Mouse (Mus musculus) embryonic facial prominence, embryonic 12.5 days (tissue): ENCODE measurements around the gene Zfp62. TPM values are rescaled to one million over a fixed set of nuclear protein-coding genes. Genes with fewer than 3 reads are reported as not detected.
A peak's percentile ranks its signal among the peaks of the same experiment; 100 is the strongest.
"Not testable (repeated sequence)": the region's sequence is repeated elsewhere in the genome, so short reads cannot be mapped to it uniquely, and the experiment has no call there.

Experiments used
- ATAC-seq: fragments of 200-750 bp; cut with Nextera tagmentation; 2 replicates; pipeline ENCODE4 v1.8.0; 2017; ENCODE audit not compliant: insufficient number of reproducible peaks, insufficient read depth, low FRiP score, low TSS enrichment
- H3K27ac ChIP-seq: fragments of 300-500 bp; sonication (generic); 2 replicates; pipeline ENCODE4 v1.5.1; 2016; ENCODE audit warnings: mild to moderate bottlenecking
- H3K27me3 ChIP-seq: fragments of 300-500 bp; sonication (generic); 2 replicates; pipeline ENCODE4 v1.6.1; 2016; ENCODE audit warnings: mild to moderate bottlenecking, moderate library complexity
- H3K36me3 ChIP-seq: fragments of 300-500 bp; sonication (generic); 2 replicates; pipeline ENCODE4 v1.6.1; 2016; ENCODE audit warnings: mild to moderate bottlenecking
- H3K4me1 ChIP-seq: fragments of 300-500 bp; sonication (generic); 2 replicates; pipeline ENCODE4 v1.6.1; 2016
- H3K4me2 ChIP-seq: fragments of 300-500 bp; sonication (generic); replicated peaks from 2 replicates; pipeline ENCODE4 v1.6.1; 2016; ENCODE audit warnings: mild to moderate bottlenecking, moderate library complexity
- H3K4me3 ChIP-seq: fragments of 300-500 bp; sonication (generic); 2 replicates; pipeline ENCODE4 v1.5.1; 2016; ENCODE audit warnings: mild to moderate bottlenecking
- H3K9ac ChIP-seq: fragments of 300-500 bp; sonication (generic); 2 replicates; pipeline ENCODE4 v1.6.1; 2016; ENCODE audit warnings: mild to moderate bottlenecking, moderate library complexity
- H3K9me3 ChIP-seq: fragments of 300-500 bp; sonication (generic); 2 replicates; pipeline ENCODE4 v1.6.1; 2016; ENCODE audit warnings: mild to moderate bottlenecking, moderate library complexity
- WGBS: fragments of 180-500 bp; shearing (Covaris S2); methylation state at CpG from one replicate; pipeline ENCODE4 v1.1.7; 2016; 5-methylcytosine and 5-hydroxymethylcytosine counted together
- polyA plus RNA-seq: library from polyadenylated mRNA; unstranded; fragments of >200 nt; fragmentation: Nextera tagmentation; extraction: Ambion mirVana; gene quantifications from 2 replicates; pipeline ENCODE4 v1.2.1, GENCODE M21; 2016

The Zfp62 gene
- 49.4 and 53.9 TPM in 2 replicates for polyA plus RNA-seq

DNA sequence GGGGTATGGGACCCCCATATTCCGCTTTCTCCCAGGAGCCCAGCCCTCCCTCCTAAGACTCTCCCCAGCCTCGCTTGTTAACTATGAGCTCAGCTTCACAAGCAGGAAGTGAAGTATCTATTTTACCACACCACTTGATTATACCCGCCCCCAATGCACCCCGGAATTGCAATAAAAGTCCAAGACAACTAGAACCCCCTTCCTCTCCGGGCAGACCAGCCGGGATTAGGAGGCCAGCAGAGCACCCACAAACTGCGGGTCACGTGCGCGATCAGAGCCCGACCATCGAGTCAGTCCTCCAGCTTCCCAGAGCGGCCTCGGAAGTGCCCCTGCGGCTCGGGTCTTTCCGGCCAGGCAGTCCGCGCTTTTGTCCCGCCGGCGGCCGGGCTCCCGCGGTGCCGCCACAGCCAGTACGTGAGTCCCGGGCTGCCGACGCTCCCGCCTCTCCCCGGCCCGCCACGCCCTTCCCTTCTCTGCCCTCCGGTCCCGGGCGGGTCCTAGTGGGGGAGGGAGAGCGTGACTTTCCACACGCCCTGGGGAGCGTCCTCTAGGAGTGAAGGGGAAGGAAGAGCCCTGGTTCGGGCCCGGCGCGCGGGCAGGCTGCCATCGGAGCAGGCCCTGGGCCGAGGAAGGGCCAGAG, at the start of gene Zfp62:
Gene Zfp62, plus strand, starts transcription at position 164 of the 640 bp plus-strand sequence.
- Histone ChIP-seq H3K4me3 (peak within 1 kb of the TSS; percentile 92), H3K4me2 (peak within 1 kb of the TSS; percentile 74), H3K4me1 (peaks cover 7% of the 10 kb centered on the region), H3K9me3 (no peaks in the 10 kb centered on the region), H3K27ac (peak within 1 kb of the TSS; percentile 99), H3K9ac (peak within 1 kb of the TSS; percentile 97), H3K36me3 (0 out of 2 replicates have a peak, but pooled peaks cover 4% of the 10 kb centered on the region), H3K27me3 (no peaks in the 10 kb centered on the region)
- peak; percentile 91 for ATAC-seq
- under 1% methylated on average over 43 of the region's 47 CpGs for WGBS

DNA sequence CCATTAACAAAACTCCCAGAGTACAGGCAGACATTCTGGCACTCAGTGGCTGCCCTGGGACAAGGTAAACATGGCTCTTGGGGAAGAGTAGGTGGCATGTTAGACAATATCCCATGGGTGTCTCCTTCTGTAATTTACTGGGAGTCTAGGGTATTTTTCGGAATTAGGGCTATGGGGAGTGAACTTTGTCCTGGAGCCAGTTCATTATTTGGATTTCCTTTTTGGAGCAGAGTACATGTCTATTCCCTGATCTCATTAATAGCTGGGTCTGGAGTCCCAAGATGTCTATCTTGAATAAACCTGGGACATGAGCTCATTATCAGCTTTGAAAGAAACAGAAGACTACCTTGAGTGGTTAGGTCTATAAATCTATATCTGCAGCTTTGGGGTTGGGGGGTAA, 49.0 kb upstream of the Zfp62 start, which contains the start of gene Olfr1394:
Gene Olfr1394, plus strand, starts transcription at position 301 of the 400 bp plus-strand sequence.
- H3K4me3 ChIP-seq = no peak within 1 kb of the TSS
- H3K27me3 ChIP-seq = no peaks in the 10 kb centered on the region
- 83% methylated on average over 1 of the region's 1 CpGs for WGBS
- no peak within 1 kb of the TSS for H3K27ac ChIP-seq
- H3K4me2 ChIP-seq = no peak within 1 kb of the TSS
- no peak within 1 kb of the TSS for H3K9ac ChIP-seq
- no peak for ATAC-seq
- H3K4me1 ChIP-seq = no peaks in the 10 kb centered on the region
- H3K36me3 ChIP-seq = no peaks in the 10 kb centered on the region
- no peaks in the 10 kb centered on the region for H3K9me3 ChIP-seq

DNA sequence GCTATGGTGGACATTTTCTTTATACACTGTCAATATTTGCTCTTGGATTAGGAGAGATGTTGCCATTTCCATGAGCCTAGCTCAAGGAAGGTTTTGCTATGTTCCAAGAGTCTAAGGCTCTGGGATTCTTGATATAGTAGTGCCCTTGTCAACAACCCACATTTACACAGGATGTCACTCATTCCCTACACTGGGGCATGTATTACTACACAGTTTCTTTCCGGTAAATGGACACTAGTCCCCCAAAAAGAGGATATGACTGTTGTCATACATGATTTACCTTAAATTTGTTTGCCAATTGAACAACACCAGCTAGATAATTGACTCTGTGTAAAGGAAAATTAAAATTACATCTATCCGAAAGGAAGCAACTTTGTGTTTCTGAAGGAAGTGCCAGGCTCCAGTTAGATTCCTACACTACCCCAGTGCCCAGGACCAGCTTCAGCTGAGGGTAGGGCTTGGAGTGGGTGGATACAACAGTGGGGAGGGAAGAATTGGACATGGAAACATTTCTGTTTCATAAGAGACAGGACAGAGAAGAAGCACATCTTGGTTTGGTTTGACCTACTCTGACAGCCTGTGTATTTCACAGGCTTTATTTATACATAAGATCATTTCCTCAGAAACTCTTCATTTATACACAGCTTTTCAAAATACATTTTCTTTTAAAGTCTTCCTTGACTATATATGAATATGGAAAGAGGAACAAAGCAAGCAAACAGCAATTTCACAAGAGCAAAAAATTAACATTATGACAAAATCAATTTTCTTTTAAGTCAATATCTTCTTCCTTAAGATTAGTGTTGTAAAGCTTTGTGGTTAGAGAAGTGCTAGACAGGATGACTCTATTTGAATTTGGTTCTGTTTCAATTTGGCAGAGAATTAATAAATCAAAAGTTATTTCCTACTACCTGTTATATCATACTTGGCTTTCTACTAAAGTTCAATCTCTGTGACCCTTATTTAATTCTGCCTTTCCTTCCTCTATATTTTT, 46.0 kb upstream of the Zfp62 start:
- Histone ChIP-seq H3K4me1 (no peaks in the 10 kb centered on the region), H3K4me3 (no peak overlapping the region), H3K4me2 (no peak overlapping the region), H3K27me3 (no peaks in the 10 kb centered on the region), H3K9ac (no peak overlapping the region), H3K27ac (no peak overlapping the region), H3K9me3 (no peaks in the 10 kb centered on the region), H3K36me3 (no peaks in the 10 kb centered on the region)
- no peak for ATAC-seq
- 89% methylated on average over 2 of the region's 2 CpGs for WGBS

DNA sequence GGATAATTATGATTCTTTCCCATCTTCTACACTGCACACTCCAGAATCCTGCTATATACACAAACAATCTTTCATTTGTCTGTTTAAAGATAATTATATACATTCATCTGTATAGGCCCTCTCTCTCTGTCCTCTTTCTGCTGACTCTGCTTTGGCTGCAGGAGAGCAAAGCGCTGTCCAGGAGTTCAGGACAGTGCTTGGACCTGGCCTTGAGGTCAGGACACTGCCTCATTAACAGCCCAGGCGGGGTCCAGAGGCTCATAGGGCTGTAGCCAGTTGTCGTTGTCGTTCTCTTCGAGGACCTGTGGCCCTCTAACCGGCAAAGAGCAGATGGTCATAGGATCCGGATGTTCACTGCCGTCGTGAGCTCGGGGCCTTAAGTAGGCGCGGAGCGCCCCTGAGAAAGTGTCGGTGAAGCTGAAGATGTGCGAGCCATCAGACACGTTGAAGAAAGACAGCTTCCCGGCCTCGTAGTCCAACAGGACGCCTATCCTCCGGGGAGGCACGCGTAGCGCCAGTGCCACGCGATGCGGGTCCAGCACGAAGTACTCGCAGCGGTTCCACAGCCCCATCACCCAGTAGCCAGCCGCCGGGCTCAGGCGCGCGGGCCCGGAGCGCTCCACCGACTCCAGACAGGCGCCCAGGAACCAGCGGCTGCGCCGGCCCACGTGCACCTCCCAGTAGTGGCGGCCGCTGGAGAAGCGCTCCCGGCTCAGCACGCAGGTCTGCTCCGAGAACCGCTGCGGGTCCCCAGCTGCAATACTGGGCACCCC, 34.1 kb upstream of the Zfp62 start:
- peak overlapping the region; percentile 67 for H3K4me2 ChIP-seq
- H3K27me3 ChIP-seq = peaks cover 23% of the 10 kb centered on the region
- peaks cover 7% of the 10 kb centered on the region; the same call in 1 of the 2 replicates for H3K4me1 ChIP-seq
- H3K36me3 ChIP-seq = no peaks in the 10 kb centered on the region
- H3K4me3 ChIP-seq = peak overlapping the region; percentile 32
- no peak for ATAC-seq
- H3K9ac ChIP-seq = peak overlapping the region; percentile 28; the same call in 1 of the 2 replicates
- WGBS = 4% methylated on average over 50 of the region's 50 CpGs
- H3K27ac ChIP-seq = no peak overlapping the region
- peaks cover 3% of the 10 kb centered on the region; the same call in 1 of the 2 replicates for H3K9me3 ChIP-seq

DNA sequence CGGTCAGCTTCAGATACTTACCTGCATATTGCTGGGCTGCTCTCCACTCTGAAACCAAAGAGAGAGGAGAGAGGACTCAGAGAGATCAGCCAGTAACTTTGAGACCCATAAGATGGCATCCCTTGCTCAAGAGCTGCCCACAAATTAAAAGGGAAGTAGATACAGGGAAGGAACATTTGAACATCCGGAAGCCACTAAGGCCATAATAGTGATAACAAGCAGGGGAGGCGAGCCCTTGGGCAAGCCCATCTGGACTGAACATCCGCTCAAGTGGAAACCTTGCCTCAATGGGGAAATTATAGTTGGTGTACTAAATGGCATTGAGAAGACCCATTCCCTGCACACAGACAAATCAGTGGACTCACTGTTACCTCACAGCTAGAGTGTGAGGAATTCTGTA, 32.5 kb upstream of the Zfp62 start:
- ATAC-seq = no peak
- WGBS = 91% methylated on average over 4 of the region's 4 CpGs
- no peak overlapping the region for H3K27ac ChIP-seq
- peaks cover 3% of the 10 kb centered on the region; the same call in 1 of the 2 replicates for H3K9me3 ChIP-seq
- H3K36me3 ChIP-seq = no peaks in the 10 kb centered on the region
- H3K4me2 ChIP-seq = no peak overlapping the region
- no peak overlapping the region for H3K9ac ChIP-seq
- peaks cover 7% of the 10 kb centered on the region; the same call in 1 of the 2 replicates for H3K4me1 ChIP-seq
- no peak overlapping the region for H3K4me3 ChIP-seq
- H3K27me3 ChIP-seq = peaks cover 23% of the 10 kb centered on the region

DNA sequence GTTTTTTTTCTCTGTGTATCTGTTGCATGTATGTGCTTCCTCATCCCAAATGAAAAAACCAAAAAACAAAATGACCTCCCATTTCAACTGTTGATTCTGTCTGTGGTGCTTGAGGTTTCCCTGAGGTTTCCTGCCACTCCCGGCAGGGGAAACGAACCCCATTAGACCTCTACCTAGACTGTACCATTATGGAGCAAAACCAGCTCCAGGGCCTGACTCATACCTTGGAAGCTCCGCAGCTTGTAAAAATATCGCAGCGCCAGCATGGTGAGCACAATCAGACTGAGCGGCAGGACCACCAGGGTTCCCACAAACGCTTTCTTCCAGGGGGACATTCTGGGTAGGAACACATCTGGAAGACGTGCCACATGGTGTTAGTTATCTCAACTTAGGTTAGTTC, 27.7 kb upstream of the Zfp62 start:
- ATAC-seq = no peak
- no peaks in the 10 kb centered on the region for H3K36me3 ChIP-seq
- no peak overlapping the region for H3K27ac ChIP-seq
- no peaks in the 10 kb centered on the region for H3K9me3 ChIP-seq
- peaks cover 2% of the 10 kb centered on the region; the same call in 1 of the 2 replicates for H3K27me3 ChIP-seq
- no peak overlapping the region for H3K4me3 ChIP-seq
- H3K4me1 ChIP-seq = no peaks in the 10 kb centered on the region
- no peak overlapping the region for H3K9ac ChIP-seq
- H3K4me2 ChIP-seq = no peak overlapping the region
- WGBS = 87% methylated on average over 8 of the region's 8 CpGs

DNA sequence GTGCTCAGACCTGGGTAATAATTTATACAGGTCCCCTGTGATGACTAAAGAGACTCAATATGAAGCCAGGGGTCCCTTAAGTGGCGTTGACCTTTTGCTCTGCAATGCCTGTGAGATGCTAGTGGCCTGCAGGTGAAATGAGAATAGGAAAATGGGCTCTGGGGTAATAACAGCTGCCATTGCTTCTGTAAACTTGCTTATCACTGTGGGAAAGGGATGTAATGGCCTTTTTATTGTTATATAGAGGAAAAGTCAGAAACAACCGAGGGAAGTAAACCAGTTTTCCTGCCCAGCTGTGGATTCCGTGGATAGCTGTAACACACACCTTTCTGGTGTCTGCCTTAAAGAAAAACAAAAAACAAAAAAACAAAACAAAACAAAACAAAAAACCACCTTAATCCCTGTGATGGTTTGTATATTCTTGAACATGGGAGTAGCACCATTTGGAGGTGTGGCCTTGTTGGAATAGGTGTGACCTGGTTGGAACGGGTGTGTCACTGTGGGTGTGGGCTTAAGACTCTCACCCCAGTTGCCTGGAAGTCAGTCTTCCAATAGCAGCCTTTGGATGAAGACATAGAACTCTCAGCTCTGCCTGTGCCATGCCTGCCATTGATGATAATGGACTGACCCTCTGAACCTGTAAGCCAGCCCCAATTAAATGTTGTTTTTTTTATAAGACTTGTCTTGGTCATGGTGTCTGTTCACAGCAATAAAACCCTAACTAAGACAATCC, 26.9 kb upstream of the Zfp62 start:
- not testable (repeated sequence) for H3K9me3 ChIP-seq, H3K4me3 ChIP-seq, ATAC-seq, H3K27me3 ChIP-seq, H3K9ac ChIP-seq, H3K27ac ChIP-seq, H3K4me2 ChIP-seq, H3K4me1 ChIP-seq, H3K36me3 ChIP-seq
- 82% methylated on average over 4 of the region's 4 CpGs for WGBS

DNA sequence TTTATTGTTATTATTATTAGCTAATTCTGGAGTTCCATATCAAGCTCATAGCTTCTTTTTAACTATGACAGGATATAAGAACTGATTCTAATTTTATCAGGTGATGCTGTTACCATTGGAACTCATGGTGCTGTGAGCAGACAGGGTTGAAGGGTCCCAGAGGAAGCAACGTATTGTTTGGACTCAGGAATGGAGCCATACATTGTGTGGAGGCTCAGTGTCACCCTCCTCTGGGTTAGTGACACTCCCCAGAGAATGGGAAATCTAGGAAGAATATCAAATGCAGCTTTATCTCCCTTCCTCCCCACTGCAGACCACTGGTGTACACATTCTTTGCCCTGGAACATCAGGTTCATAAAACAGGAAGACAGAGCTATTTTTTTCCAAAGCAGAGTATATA, 19.9 kb upstream of the Zfp62 start:
- no peak for ATAC-seq
- no peaks in the 10 kb centered on the region for H3K27me3 ChIP-seq
- H3K36me3 ChIP-seq = no peaks in the 10 kb centered on the region
- no peak overlapping the region for H3K9ac ChIP-seq
- no peak overlapping the region for H3K4me3 ChIP-seq
- H3K27ac ChIP-seq = no peak overlapping the region
- 63% methylated on average over 1 of the region's 1 CpGs for WGBS
- H3K4me2 ChIP-seq = no peak overlapping the region
- no peaks in the 10 kb centered on the region for H3K4me1 ChIP-seq
- H3K9me3 ChIP-seq = no peaks in the 10 kb centered on the region

DNA sequence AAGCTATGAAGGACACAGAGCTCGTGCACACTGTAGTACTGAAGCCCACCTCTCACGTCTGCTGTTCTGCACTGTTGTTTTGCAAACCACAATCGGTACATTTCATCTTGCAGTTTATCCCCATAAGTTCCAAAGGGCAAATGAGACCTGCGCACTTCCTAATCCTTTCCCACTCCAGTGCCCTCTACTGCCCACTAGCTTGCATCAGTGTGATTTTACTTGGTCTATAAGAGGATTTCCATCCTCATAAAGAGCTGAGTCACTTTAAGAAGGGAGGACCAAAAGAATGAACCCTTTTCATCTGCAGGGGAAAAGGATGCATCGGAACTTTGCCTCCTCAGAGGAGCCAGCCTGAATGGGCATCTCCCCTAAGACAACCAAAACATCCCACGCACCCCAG, 16.6 kb upstream of the Zfp62 start:
- no peak overlapping the region for H3K9ac ChIP-seq
- H3K27ac ChIP-seq = no peak overlapping the region
- no peaks in the 10 kb centered on the region for H3K36me3 ChIP-seq
- no peaks in the 10 kb centered on the region for H3K4me1 ChIP-seq
- no peaks in the 10 kb centered on the region for H3K27me3 ChIP-seq
- no peak for ATAC-seq
- no peak overlapping the region for H3K4me3 ChIP-seq
- H3K9me3 ChIP-seq = no peaks in the 10 kb centered on the region
- no peak overlapping the region for H3K4me2 ChIP-seq
- 83% methylated on average over 6 of the region's 6 CpGs for WGBS

DNA sequence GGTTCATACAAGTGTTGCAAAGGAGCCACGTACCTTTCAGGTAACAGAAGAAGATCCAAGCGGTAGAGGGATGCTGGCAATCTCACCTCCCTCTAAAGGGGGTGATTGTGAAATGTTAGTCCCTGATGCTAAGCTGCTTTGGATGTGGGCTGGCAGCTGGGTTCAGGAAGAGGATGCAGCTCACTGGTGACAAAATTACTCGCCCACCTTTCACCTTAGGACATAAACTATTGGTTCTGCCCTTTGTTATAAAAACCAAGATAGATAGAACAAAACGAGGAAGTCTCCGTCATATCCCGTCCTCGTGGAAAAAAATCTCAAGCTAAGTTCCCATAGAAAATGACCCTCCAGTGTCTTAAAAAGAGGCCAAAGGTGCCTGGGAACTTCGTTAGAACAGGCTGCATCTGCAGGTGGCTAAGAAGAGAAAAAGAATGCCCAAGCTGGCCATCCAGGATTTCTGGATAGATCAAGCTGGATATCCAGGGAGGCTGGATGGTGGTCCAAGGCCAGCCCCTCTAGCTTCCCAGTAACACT, 16.1 kb upstream of the Zfp62 start, which contains the start of gene Btnl9:
Gene Btnl9, minus strand, starts transcription at position 205 of the 534 bp plus-strand sequence.
- H3K4me3 ChIP-seq = no peak within 1 kb of the TSS
- H3K27ac ChIP-seq = no peak within 1 kb of the TSS
- no peaks in the 10 kb centered on the region for H3K9me3 ChIP-seq
- H3K4me2 ChIP-seq = no peak within 1 kb of the TSS
- no peak within 1 kb of the TSS for H3K9ac ChIP-seq
- WGBS = 76% methylated on average over 8 of the region's 8 CpGs
- H3K4me1 ChIP-seq = no peaks in the 10 kb centered on the region
- no peaks in the 10 kb centered on the region for H3K27me3 ChIP-seq
- ATAC-seq = no peak
- H3K36me3 ChIP-seq = no peaks in the 10 kb centered on the region
